In the genomic region with DNA sequence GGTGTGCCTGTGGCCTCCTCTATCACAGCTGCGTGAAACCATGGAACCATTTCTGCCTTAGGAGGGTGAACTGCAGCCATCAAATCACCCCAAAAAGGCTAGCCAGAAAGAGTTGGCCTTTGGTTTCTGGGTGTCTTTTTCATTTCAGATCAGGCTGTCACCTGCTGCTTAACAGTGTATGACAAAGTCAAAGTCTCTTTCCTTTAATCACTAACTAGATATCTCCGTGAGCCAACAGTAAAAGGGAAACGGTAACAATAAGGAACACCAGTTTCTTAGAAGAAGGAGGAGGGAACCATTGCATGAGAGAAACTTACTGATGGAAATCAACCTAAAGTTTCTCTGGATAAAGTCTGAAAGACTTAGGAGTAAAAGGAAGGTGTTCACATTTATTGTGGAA, we compare ENCODE assay signal across 25 mouse cellular contexts. TPM values are rescaled to one million over a fixed set of nuclear protein-coding genes. Genes with fewer than 3 reads are reported as not detected.
"Had no signal": no experiment of that assay in that cellular context is flagged by ENCODE, and none has a peak within 500 bp of the region (broad histone marks: within the 10 kb centered on the region; RNA-seq: fewer than 3 reads in every experiment).

No protein-coding gene starts in this region.

- H3K4me2 ChIP-seq: heart, embryonic 11.5 days; heart, embryonic 13.5 days; heart, embryonic 15.5 days; hindbrain, embryonic 12.5 days; hindbrain, embryonic 14.5 days; limb, embryonic 12.5 days; liver, embryonic 11.5 days; liver, embryonic 13.5 days; liver, embryonic 15.5 days had no signal

- H3K4me1 ChIP-seq: liver, embryonic 15.5 days had no signal

- H3K4me3 ChIP-seq: heart, adult 2 months; heart, embryonic 13.5 days; heart, embryonic 15.5 days; hindbrain, embryonic 12.5 days; layer of hippocampus, adult 2 months; left cerebral cortex, adult 2 months; limb, embryonic 10.5 days; limb, embryonic 12.5 days; liver, embryonic 13.5 days; liver, embryonic 15.5 days had no signal

- DNase-seq: gastrocnemius, postnatal 14 days; gastrocnemius, postnatal 36 days; heart, adult 11 months; heart, adult 2 months; heart, postnatal 14 days; heart, postnatal 36 days; kidney, adult 11 months; kidney, adult 8-10 months; kidney, postnatal 10 days; liver; liver, embryonic 13.5 days had no signal

- H3K9me3 ChIP-seq: heart, embryonic 15.5 days; hindbrain, embryonic 12.5 days; limb, embryonic 10.5 days; limb, embryonic 12.5 days; liver, embryonic 13.5 days; liver, embryonic 15.5 days had no signal

- H3K9ac ChIP-seq: heart, embryonic 13.5 days; heart, embryonic 15.5 days; hindbrain, embryonic 12.5 days; hindbrain, embryonic 14.5 days; limb, embryonic 12.5 days; liver, embryonic 13.5 days; liver, embryonic 15.5 days had no signal

- H3K27ac ChIP-seq: heart, adult 2 months; heart, embryonic 13.5 days; heart, embryonic 15.5 days; hindbrain, embryonic 12.5 days; hindbrain, embryonic 14.5 days; layer of hippocampus, adult 2 months; left cerebral cortex, adult 2 months; limb, embryonic 10.5 days; limb, embryonic 12.5 days; liver, embryonic 13.5 days; liver, embryonic 15.5 days had no signal

- H3K36me3 ChIP-seq: heart, embryonic 13.5 days; heart, embryonic 15.5 days; hindbrain, embryonic 12.5 days; limb, embryonic 10.5 days; limb, embryonic 12.5 days; liver, embryonic 13.5 days; liver, embryonic 15.5 days had no signal

- ATAC-seq: forebrain, embryonic 16.5 days; hindbrain, embryonic 16.5 days; inflammation-experienced regulatory T-cells, adult 6 months had no signal

RNA-seq across cellular contexts. Expression of a gene that starts 2.2 kb away (rescaled TPM):
- polyA plus RNA-seq: inflammation-experienced regulatory T-cells, adult 6 months had no signal
